Mouse (Mus musculus) thymus, adult 2 months (tissue): ENCODE measurements at regions not wholly inside any gene's neighbourhood (a gene's known extent, or its start where the extent isn't known, plus 50 kb on each side); places are given as distances from the start of the nearest gene placed in this dataset.
"Not testable (repeated sequence)": the region's sequence is repeated elsewhere in the genome, so short reads cannot be mapped to it uniquely, and the experiment has no call there.

Experiments
- DNase-seq: peaks from one replicate; pipeline ENCODE4 v3.0.0; 2021
- H3K27ac ChIP-seq: fragments of 200-500 bp; 2 replicates; pipeline ENCODE4 v1.5.1; 2012; ENCODE audit warnings: low read length, control low read depth; ENCODE audit not compliant: control insufficient read depth, insufficient read depth
- H3K27me3 ChIP-seq: fragments of 200-500 bp; 2 replicates; pipeline ENCODE4 v1.6.1; 2012; ENCODE audit warnings: mild to moderate bottlenecking, low read length, moderate library complexity, mixed read lengths; ENCODE audit not compliant: control insufficient read depth, insufficient read depth
- H3K36me3 ChIP-seq: fragments of 200-500 bp; 2 replicates; pipeline ENCODE4 v1.6.1; 2012; ENCODE audit warnings: mild to moderate bottlenecking, low read length, moderate library complexity; ENCODE audit not compliant: control insufficient read depth, insufficient read depth
- H3K4me1 ChIP-seq: fragments of 200-500 bp; replicated peaks from 2 replicates; pipeline ENCODE4 v1.6.1; 2012; ENCODE audit warnings: low read length; ENCODE audit not compliant: control insufficient read depth, insufficient read depth
- H3K4me3 ChIP-seq: fragments of 200-500 bp; 2 replicates; pipeline ENCODE4 v1.5.1; 2012; ENCODE audit warnings: mild to moderate bottlenecking, low read length, control low read depth, moderate library complexity; ENCODE audit not compliant: control insufficient read depth, insufficient read depth
- CTCF ChIP-seq: fragments of 200-500 bp; IDR thresholded peaks from 2 replicates; pipeline ENCODE4 v1.5.1; 2012; ENCODE audit warnings: mild to moderate bottlenecking, control low read depth, low read length, moderate library complexity, borderline replicate concordance; ENCODE audit not compliant: control insufficient read depth, poor library complexity, insufficient read depth; ENCODE audit errors: extremely low read depth
- POLR2A ChIP-seq: fragments of 200-500 bp; IDR thresholded peaks from 2 replicates; pipeline ENCODE4 v1.6.1; 2012; ENCODE audit warnings: mild to moderate bottlenecking, low read length, control low read depth, moderate library complexity; ENCODE audit not compliant: control insufficient read depth, poor library complexity, insufficient read depth; ENCODE audit errors: extremely low read depth
- WGBS: fragments of 180-500 bp; shearing (Covaris S2); methylation state at CpG from one replicate; pipeline ENCODE4 v1.1.7; 2018; 5-methylcytosine and 5-hydroxymethylcytosine counted together

DNA sequence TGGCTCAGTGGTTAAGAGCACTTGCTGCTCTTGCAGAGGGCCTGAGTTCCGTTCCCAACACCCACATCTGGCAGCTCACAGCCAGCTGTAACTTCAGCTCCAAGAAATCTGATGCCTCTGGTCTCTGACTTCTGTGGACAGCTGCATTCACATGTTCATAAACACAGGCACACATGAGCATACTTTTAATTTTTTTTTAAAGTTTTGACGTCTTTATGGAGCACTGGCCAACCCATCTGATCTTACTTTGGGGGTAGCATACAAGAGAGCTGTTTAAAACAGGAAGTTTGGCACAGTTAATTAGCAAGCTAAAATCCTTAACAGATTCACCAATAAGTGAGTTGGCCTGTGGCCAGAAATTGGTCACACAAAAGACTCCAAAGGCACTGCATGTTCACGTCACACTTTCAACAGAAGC is 81.2 kb upstream of the Atl2 start:
- H3K36me3 ChIP-seq = no peaks in the 10 kb centered on the region
- no peak for TF ChIP-seq POLR2A
- TF ChIP-seq CTCF = no peak
- peaks cover 59% of the 10 kb centered on the region for H3K4me1 ChIP-seq
- no peak overlapping the region for H3K4me3 ChIP-seq
- no peak for DNase-seq
- 69% methylated on average over 3 of the region's 3 CpGs for WGBS
- H3K27ac ChIP-seq = peak overlapping the region; percentile 80
- no peaks in the 10 kb centered on the region for H3K27me3 ChIP-seq

DNA sequence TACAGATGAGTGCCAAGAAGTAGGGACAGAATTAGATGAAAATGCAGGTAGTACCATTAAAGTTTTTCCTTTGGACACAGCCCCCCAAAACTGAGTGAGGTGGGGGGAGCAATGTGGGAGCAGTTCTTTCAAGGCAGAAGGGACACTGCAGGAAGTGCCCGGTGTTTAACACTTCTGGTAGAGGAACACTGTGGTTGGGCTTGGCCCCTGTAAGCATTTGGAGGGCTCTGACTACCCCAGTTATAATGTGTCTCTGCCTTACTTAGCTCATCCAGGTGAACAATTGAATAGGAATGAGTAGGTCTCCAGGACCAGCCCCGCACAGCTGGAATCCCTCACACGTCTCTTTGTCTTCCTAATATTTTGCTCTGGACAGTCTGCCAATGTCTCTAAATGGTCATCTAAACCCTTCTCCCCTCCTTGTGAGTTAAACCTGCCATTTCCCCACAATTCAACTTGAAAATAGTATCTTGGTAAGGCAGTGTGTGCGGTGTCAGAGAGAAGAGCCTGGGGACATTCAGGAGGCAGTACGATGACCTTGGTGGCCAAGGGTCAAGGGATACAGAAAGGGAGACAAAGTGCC is 80.7 kb upstream of the Atl2 start:
- 77% methylated on average over 5 of the region's 5 CpGs for WGBS

GRCm38 (mm10) chr17:79975997-79976443 is 80.1 kb upstream of the Atl2 start:
- H3K4me3 ChIP-seq = no peak overlapping the region
- no peaks in the 10 kb centered on the region for H3K27me3 ChIP-seq

More for the DNA sequence above, 80.7 kb upstream of the Atl2 start:
- Histone ChIP-seq H3K27me3 (no peaks in the 10 kb centered on the region), H3K27ac (peak overlapping the region; percentile 80), H3K36me3 (no peaks in the 10 kb centered on the region), H3K4me3 (no peak overlapping the region), H3K4me1 (peaks cover 60% of the 10 kb centered on the region)
- no peak for DNase-seq
- TF ChIP-seq CTCF (no peak), POLR2A (no peak)

GRCm38 (mm10) chr17:79975150-79975757 is 79.3 kb upstream of the Atl2 start:
- H3K4me3 ChIP-seq = not testable (repeated sequence)

More at GRCm38 (mm10) chr17:79975997-79976443, 80.1 kb upstream of the Atl2 start:
- TF ChIP-seq POLR2A (no peak), CTCF (no peak)
- WGBS = 14% methylated on average over 11 of the region's 11 CpGs
- H3K4me1 ChIP-seq = peaks cover 61% of the 10 kb centered on the region
- no peaks in the 10 kb centered on the region for H3K36me3 ChIP-seq
- peak overlapping the region; percentile 80 for H3K27ac ChIP-seq
- DNase-seq = peak; percentile 44

GRCm38 (mm10) chr17:79971721-79972336 is 75.9 kb upstream of the Atl2 start:
- no peak overlapping the region for H3K27ac ChIP-seq
- WGBS = 81% methylated on average over 8 of the region's 8 CpGs
- H3K27me3 ChIP-seq = no peaks in the 10 kb centered on the region
- H3K36me3 ChIP-seq = no peaks in the 10 kb centered on the region
- peaks cover 62% of the 10 kb centered on the region for H3K4me1 ChIP-seq
- TF ChIP-seq CTCF = no peak
- TF ChIP-seq POLR2A = no peak
- no peak for DNase-seq
- H3K4me3 ChIP-seq = no peak overlapping the region

More at GRCm38 (mm10) chr17:79975150-79975757, 79.3 kb upstream of the Atl2 start:
- DNase-seq = peak; percentile 42
- H3K27me3 ChIP-seq, H3K36me3 ChIP-seq: not testable (repeated sequence)
- peaks cover 60% of the 10 kb centered on the region for H3K4me1 ChIP-seq
- peak overlapping the region; percentile 80 for H3K27ac ChIP-seq
- 28% methylated on average over 16 of the region's 16 CpGs for WGBS

- Histone ChIP-seq H3K27me3 (no peaks in the 10 kb centered on the region), H3K4me3 (no peak overlapping the region), H3K27ac (peak overlapping the region; percentile 57; the same call in 1 of the 2 replicates), H3K4me1 (peaks cover 55% of the 10 kb centered on the region), H3K36me3 (no peaks in the 10 kb centered on the region)
- 35% methylated on average over 7 of the region's 7 CpGs for WGBS
- DNase-seq = no peak
- no peak for TF ChIP-seq POLR2A
- TF ChIP-seq CTCF = no peak
Measured at GRCm38 (mm10) chr17:79969500-79969972, 73.6 kb upstream of the Atl2 start.

GRCm38 (mm10) chr17:79968819-79969218 is 72.9 kb upstream of the Atl2 start:
- no peaks in the 10 kb centered on the region for H3K27me3 ChIP-seq
- no peak for DNase-seq
- H3K4me1 ChIP-seq = peaks cover 54% of the 10 kb centered on the region
- peak overlapping the region; percentile 43; the same call in 1 of the 2 replicates for H3K27ac ChIP-seq
- WGBS = 91% methylated on average over 9 of the region's 9 CpGs
- no peaks in the 10 kb centered on the region for H3K36me3 ChIP-seq
- no peak for TF ChIP-seq POLR2A
- no peak for TF ChIP-seq CTCF
- H3K4me3 ChIP-seq = no peak overlapping the region
